Mouse (Mus musculus) leukemia stem cell, adult 10-12 weeks (primary cell): ENCODE results near the gene Gm1043. TPM values are rescaled to one million over a fixed set of nuclear protein-coding genes. Genes with fewer than 3 reads are reported as not detected.

Source experiments
- polyA plus RNA-seq: library from polyadenylated mRNA; stranded (reverse); fragments of >175 nt; gene quantifications from 2 replicates; pipeline ENCODE4 v1.2.3, GENCODE M21; 2012; ENCODE audit warnings: low replicate concordance

The Gm1043 gene
- 0.13 and 0.77 TPM in 2 replicates for polyA plus RNA-seq

GRCm38 (mm10) chr5:37085241-37085640 is at the start of gene Gm1043:
Gene Gm1043 (plus strand): TSS chr5:37085370.

GRCm38 (mm10) chr5:37241651-37242151 is 156.5 kb downstream of the Gm1043 start, which contains the start of gene Crmp1:
Gene Crmp1 (plus strand): TSS chr5:37241940.

Other genes starting within 250 kb of the Gm1043 start
- gene Ppp2r2c, start 216.9 kb upstream of the Gm1043 start, polyA plus RNA-seq, result 0.12 TPM in 1 of 2 replicates, not detected in the other
- gene Wfs1, start 96.2 kb upstream of the Gm1043 start, polyA plus RNA-seq, result 1.5 and 1.9 TPM in 2 replicates
- gene Crmp1, start 156.6 kb downstream of the Gm1043 start, polyA plus RNA-seq, result 0.57 and 1.5 TPM in 2 replicates